Mouse (Mus musculus) Muller cell, postnatal 12 days (primary cell): ENCODE results near the gene Prkca.
A peak's percentile ranks its signal among the peaks of the same experiment; 100 is the strongest.

Experiments
- DNase-seq: peaks from one replicate; pipeline ENCODE4 v3.0.0-alpha.2; 2015; ENCODE audit errors: inconsistent ontology term

Gene Prkca

DNA sequence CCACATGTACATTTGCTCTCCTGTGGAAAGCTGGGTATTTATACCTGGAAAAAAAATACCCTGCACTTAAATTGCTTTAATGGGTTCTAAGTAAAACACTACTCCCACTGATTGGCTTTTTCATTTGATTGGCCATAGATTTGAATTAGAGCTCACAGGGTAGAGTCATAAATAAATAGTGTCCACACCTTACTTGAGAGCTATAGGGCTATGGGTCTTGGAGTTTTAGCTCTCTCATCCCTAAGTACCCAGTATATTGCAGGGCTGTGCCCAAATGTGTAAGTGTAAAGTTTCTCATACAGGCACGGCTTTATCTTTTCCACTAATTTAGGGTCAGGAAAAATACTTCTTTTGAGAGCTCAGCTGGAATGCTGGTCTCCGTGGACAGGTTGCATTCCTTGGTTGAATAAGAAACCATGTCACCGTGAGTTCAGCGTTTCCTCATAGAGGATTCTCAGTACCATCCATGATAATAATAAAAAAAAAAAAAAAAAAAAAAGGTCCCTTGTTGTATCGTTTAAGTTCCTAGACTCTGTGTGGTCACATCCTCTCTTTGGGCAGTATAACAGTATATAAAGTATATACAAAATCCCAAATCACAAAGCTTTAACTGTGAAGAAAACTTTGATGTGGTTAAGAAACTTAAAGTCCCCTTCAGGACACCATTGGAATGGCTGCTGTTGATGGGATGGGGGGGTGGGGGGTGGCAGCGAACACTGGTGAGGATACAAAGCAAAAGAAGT lies 82.8 kb downstream of the Prkca start:
- no peak for DNase-seq

DNA sequence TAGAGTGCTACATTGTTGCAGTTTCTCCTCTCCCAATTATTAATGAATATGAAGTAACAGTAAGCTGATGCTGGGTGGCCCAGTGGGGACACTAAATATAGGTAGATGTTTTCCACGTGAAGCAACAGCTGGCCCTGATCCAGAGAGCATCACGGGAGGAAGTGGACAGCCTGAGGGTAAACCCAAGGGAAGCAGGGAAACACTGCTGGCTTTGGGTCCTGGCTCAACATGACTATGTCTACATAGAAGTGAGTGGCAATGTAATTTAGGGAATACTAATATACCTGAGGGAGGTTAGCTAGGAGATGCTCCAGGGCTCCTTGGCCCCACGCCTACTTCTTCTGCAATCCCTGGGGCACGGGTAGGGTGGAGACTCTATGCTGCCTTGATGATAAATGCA lies 84.3 kb downstream of the Prkca start:
- DNase-seq: no peak

GRCm38 (mm10) chr11:108258811-108259266 lies 84.9 kb downstream of the Prkca start:
- peak; percentile 75 for DNase-seq

DNA sequence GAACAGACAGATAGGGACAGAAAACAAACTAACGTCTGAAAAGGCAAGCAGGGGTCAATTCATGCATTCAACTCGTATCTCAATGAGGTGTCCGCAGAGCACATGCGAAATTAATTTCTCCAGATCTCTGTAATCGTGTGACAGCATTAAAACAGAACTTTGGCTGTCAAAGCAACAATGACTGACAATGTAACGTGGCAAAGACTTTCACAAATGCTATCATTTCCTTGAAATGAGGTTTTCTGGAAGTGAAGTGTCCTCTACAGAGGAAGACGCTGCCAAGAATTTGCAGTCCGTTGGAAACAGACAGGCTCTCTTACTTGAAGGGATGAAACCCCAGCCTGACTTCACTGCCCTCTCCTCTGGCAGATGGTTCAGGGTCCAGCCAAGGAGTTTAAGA lies 85.8 kb downstream of the Prkca start:
- no peak for DNase-seq

- DNase-seq: no peak
Observed at GRCm38 (mm10) chr11:108254681-108255080, 89.0 kb downstream of the Prkca start.

GRCm38 (mm10) chr11:108251924-108252775 lies 91.6 kb downstream of the Prkca start:
- no peak for DNase-seq

DNA sequence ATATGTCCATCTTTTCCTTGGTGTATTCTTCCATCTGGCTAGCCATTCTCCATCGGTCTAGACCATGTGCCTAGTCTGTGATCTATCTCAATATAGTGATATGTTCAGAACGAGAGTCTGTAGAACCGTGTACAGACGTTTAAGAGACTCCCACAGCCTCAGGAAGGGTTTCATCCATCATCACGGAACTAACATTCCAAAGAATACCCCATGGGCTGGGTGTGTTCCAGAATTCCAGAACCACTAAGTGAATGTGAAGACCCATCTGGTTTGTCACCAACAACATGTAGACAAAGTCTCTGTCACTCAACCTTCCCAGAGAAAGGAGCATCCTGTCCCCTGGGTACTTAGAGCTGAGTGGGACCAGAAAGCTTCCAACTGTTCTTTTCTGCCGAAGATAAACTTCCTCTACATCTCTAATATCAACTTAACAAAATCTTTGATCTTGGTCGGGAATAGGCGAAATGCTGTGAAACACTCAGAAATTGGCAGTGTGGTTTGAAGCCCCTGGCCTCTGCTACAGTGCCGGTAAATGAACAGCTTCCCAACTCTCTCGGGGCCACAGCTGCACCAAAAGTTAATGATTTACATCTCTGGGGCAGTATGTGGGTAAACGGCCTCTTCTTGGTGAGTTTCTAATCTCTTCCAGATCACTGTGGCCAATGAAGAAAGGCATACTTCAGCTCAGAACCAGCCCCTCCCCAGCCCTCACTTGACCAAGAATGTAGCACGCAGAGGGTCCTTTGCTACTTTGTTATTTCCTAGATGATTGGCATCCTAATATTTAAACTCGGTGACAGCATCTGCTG lies 92.7 kb downstream of the Prkca start:
- DNase-seq: no peak

- no peak for DNase-seq
Observed at GRCm38 (mm10) chr11:108250146-108250635, 93.5 kb downstream of the Prkca start.

- no peak for DNase-seq
Observed at GRCm38 (mm10) chr11:108249487-108249886, 94.2 kb downstream of the Prkca start.

- DNase-seq: no peak
Observed at GRCm38 (mm10) chr11:108249047-108249403, 94.7 kb downstream of the Prkca start.

DNA sequence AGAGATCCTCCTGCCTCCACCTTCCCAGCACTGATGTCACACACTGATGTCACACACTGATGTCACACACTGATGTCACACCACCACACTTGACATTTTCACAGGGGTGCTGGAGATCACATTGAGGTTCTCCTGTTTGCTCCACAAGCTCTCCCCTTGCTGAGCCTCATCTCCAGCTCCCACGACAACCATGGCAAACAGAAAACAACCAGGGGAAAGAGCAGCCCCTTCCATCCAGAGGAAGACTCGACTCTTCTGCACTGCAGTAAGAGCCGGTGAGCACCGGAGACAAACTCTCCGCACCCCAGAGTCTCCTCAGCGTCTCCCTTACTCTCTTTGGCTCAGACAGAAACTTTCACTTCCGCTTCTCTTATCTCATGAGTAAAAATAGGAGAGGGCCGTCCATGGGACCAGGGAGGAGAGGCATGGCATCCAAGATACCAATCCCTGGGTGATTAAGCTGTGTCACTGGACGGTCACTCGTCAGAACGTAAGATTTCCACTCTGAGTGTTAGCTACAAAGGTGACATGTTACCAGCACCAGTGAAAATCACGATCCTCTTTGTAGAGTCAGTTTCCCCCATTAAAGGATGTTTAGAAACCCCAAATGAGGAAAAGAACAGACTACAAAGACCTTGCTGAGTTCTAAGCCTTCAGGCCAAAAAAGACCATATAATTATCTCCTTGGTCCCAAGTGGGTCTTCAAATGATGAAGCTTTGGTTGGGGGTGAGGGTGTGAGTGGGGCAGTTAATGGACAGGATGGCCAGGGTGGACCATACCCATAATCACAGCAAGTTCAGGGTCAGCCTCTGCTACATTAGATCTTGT lies 95.3 kb downstream of the Prkca start:
- DNase-seq: no peak

GRCm38 (mm10) chr11:108247121-108247863 lies 96.4 kb downstream of the Prkca start:
- DNase-seq: peak; percentile 63

DNA sequence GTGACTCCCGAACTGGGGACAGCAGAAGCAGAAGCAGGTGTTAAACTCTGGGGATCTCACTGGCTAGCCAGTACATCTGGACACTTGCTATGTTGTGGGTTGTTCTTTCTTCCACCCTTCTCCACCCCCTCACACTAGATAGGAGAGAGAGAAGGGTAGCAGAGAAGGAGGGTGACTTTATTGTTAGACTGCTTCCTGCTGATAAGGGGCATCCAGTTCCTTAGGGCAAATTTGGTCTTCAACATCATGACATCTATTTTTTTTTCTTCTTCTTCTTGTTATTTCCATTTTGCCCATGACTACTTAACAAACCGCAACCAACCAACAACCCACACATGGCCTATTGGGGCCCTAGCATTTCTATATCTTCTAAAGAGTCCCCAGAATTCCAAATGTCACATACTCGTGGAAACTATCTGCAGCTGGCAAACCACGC lies 97.4 kb downstream of the Prkca start:
- DNase-seq: no peak

- DNase-seq: no peak
Observed at GRCm38 (mm10) chr11:108244241-108244640, 99.5 kb downstream of the Prkca start.

DNA sequence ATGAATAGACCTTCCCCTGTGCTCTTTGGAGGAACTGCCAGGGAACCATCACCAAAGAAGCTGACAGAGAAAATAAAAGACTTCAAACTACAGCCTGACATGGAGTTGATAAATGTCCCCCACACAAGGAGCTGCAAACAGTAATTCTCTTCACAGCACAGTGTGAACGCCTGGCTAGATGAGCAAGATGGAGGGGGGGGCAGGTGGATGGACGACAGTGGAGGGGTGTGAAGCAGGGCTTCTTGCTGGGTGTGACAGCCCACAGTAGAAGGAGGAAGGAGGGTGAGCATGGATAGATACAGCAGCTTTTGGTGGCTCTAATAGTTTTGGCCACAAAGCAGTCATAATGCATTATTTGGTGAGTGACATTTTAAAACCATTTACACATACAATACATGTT lies 100.1 kb downstream of the Prkca start:
- DNase-seq: no peak

DNA sequence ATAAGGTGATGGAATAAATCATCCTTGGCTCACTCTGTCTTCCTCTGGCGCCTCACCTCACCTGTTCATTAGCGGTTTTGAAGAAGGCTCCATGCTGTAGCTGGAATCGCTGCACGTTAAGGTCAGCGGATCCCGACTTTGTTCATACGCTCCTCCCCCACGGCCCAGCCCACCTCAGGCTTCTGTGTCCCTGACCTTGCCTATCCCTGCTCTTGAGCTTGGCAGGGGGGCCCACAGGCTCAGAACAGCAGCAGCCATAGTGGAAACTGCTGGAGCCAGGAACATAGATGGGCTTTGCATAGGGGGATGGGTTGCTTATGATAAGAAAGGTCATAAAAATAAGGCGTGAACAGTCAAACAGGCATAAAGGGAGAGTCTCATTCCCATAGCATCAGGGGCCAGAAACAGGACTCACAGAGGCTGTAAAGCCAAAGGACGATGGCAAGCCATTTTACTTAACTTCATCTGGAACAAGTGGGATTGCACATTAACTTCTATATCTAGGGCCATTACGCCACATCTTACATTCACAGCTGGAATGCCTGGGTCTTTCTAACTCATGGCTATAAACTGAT lies 102.7 kb downstream of the Prkca start:
- DNase-seq: no peak

- DNase-seq: no peak
Observed at GRCm38 (mm10) chr11:108239173-108239572, 104.6 kb downstream of the Prkca start.

DNA sequence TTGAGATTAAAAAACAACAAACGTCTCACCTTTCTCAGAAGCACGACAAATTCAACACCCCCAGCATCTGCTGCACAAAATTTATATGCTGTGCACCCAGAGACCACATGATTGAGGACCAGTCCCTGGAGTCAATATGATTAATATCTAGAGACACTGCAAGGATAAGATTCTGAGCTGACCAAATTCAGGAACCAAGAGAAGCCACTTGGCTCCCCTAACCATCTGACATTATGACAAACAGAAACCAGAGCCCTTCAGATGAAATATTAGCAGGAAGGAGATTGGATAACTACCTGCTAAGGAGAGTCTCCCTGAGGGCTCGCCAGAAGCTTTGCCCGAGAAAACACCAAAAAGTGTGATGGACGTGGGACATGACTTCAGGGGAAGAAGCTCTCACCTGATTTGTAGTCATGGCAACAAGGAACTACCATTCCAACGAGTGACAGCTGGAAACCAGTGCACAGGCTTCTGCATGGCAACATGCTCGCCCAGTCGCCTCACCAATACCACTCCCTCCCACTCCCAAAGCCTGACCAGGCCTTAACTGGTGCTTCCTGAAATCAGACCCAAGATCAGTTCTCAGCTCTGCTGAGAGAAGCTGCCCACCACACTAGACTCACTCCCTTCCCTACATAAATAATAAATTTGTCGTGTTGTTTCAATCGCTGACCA lies 106.8 kb downstream of the Prkca start:
- no peak for DNase-seq

GRCm38 (mm10) chr11:108236195-108236594 lies 107.5 kb downstream of the Prkca start:
- DNase-seq: no peak
